Mouse (Mus musculus): Measurements from ENCODE around the gene Lcp1.

- TF ChIP-seq CTCF (IDR thresholded peaks at IDR 0.05; ENCODE audit: extremely low read depth, insufficient read depth, insufficient read length, insufficient replicate concordance) (no peak), POLR2A (IDR thresholded peaks at IDR 0.05; ENCODE audit: low read depth, low read length) (no peak)
Measured at GRCm38 (mm10) chr14:75181062-75181935, 50.4 kb downstream of the Lcp1 start.
